Mouse (Mus musculus) thymus, adult 2 months (tissue): ENCODE measurements around the gene Zbtb7a. TPM values are rescaled to one million over a fixed set of nuclear protein-coding genes. Genes with fewer than 3 reads are reported as not detected.

Source experiments
- DNase-seq: peaks from one replicate; pipeline ENCODE4 v3.0.0; 2021
- H3K27ac ChIP-seq: fragments of 200-500 bp; 2 replicates; pipeline ENCODE4 v1.5.1; 2012; ENCODE audit warnings: low read length, control low read depth; ENCODE audit not compliant: control insufficient read depth, insufficient read depth
- H3K27me3 ChIP-seq: fragments of 200-500 bp; 2 replicates; pipeline ENCODE4 v1.6.1; 2012; ENCODE audit warnings: mild to moderate bottlenecking, low read length, moderate library complexity, mixed read lengths; ENCODE audit not compliant: control insufficient read depth, insufficient read depth
- H3K36me3 ChIP-seq: fragments of 200-500 bp; 2 replicates; pipeline ENCODE4 v1.6.1; 2012; ENCODE audit warnings: mild to moderate bottlenecking, low read length, moderate library complexity; ENCODE audit not compliant: control insufficient read depth, insufficient read depth
- H3K4me1 ChIP-seq: fragments of 200-500 bp; replicated peaks from 2 replicates; pipeline ENCODE4 v1.6.1; 2012; ENCODE audit warnings: low read length; ENCODE audit not compliant: control insufficient read depth, insufficient read depth
- H3K4me3 ChIP-seq: fragments of 200-500 bp; 2 replicates; pipeline ENCODE4 v1.5.1; 2012; ENCODE audit warnings: mild to moderate bottlenecking, low read length, control low read depth, moderate library complexity; ENCODE audit not compliant: control insufficient read depth, insufficient read depth
- CTCF ChIP-seq: fragments of 200-500 bp; IDR thresholded peaks from 2 replicates; pipeline ENCODE4 v1.5.1; 2012; ENCODE audit warnings: mild to moderate bottlenecking, control low read depth, low read length, moderate library complexity, borderline replicate concordance; ENCODE audit not compliant: control insufficient read depth, poor library complexity, insufficient read depth; ENCODE audit errors: extremely low read depth
- POLR2A ChIP-seq: fragments of 200-500 bp; IDR thresholded peaks from 2 replicates; pipeline ENCODE4 v1.6.1; 2012; ENCODE audit warnings: mild to moderate bottlenecking, low read length, control low read depth, moderate library complexity; ENCODE audit not compliant: control insufficient read depth, poor library complexity, insufficient read depth; ENCODE audit errors: extremely low read depth
- WGBS: fragments of 180-500 bp; shearing (Covaris S2); methylation state at CpG from one replicate; pipeline ENCODE4 v1.1.7; 2018; 5-methylcytosine and 5-hydroxymethylcytosine counted together
- polyA plus RNA-seq: library from polyadenylated mRNA; depleted of rRNA; stranded (reverse); fragments of >200 nt; gene quantifications from 2 replicates; pipeline ENCODE4 v1.2.3, GENCODE M21; 2012

Zbtb7a gene
- polyA plus RNA-seq, 1 experiment: 66.0 TPM

- no peak for TF ChIP-seq CTCF
- no peak for TF ChIP-seq POLR2A
- Histone ChIP-seq H3K4me1 (no peaks in the 10 kb centered on the region), H3K4me3 (no peak overlapping the region), H3K27ac (no peak overlapping the region), H3K27me3 (no peaks in the 10 kb centered on the region), H3K36me3 (peaks cover 58% of the 10 kb centered on the region)
- 98% methylated on average over 12 of the region's 12 CpGs for WGBS
- no peak for DNase-seq
Measured at GRCm38 (mm10) chr10:81154313-81154712, 19.3 kb downstream of the Zbtb7a start.

GRCm38 (mm10) chr10:81154736-81155135, 19.7 kb downstream of the Zbtb7a start:
- peaks cover 54% of the 10 kb centered on the region for H3K36me3 ChIP-seq
- WGBS: 96% methylated on average over 6 of the region's 6 CpGs

DNA sequence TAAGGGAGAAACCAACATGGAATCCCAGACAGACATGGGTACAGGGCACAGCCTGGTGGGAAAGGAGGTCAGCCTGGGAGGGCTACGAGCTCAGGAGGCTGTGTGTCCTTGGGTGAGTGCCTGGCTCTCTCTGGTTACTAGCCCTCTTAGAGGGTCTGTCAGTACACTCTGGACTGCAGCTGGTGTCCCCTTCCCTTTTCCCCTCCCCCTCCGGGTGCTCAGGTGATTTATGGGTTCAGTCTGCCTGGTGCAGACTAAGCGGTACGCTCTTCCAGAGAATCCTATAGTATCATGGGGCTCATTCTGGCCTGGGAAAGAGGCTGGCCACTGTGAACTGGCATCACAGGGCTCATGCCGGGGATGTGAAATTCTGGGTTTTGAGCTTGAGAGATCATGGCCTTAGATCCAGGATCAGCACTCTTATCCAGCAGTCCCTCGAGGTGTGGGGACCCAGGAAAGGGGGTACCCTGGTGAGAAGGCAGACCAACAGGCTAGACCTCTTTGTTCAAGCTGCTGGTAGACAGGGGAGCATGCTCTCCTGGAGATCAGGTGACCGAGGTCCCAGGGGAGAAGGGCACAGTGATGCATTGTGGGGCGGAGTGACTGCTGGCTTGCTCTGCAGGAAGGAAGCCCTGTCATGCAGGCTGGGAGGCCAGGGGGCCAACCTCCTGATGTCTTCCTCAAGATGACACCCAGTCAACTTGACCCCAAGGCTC, 26.7 kb downstream of the Zbtb7a start:
- no peak for DNase-seq
- TF ChIP-seq CTCF (no peak), POLR2A (no peak)
- no peak overlapping the region for H3K4me3 ChIP-seq
- H3K4me1 ChIP-seq: peaks cover 8% of the 10 kb centered on the region
- no peak overlapping the region for H3K27ac ChIP-seq
- peaks cover 9% of the 10 kb centered on the region for H3K36me3 ChIP-seq
- no peaks in the 10 kb centered on the region for H3K27me3 ChIP-seq
- 86% methylated on average over 8 of the region's 8 CpGs for WGBS

More at GRCm38 (mm10) chr10:81154736-81155135, 19.7 kb downstream of the Zbtb7a start:
- Histone ChIP-seq H3K4me1 (no peaks in the 10 kb centered on the region), H3K27me3 (no peaks in the 10 kb centered on the region), H3K4me3 (no peak overlapping the region), H3K27ac (no peak overlapping the region)
- TF ChIP-seq POLR2A: no peak
- no peak for TF ChIP-seq CTCF
- no peak for DNase-seq

GRCm38 (mm10) chr10:81162318-81162652, 27.3 kb downstream of the Zbtb7a start:
- Histone ChIP-seq H3K4me1 (peaks cover 12% of the 10 kb centered on the region), H3K4me3 (no peak overlapping the region), H3K27ac (no peak overlapping the region), H3K36me3 (peaks cover 4% of the 10 kb centered on the region; the same call in 1 of the 2 replicates), H3K27me3 (no peaks in the 10 kb centered on the region)
- 69% methylated on average over 2 of the region's 2 CpGs for WGBS
- no peak for DNase-seq
- no peak for TF ChIP-seq POLR2A
- no peak for TF ChIP-seq CTCF

DNA sequence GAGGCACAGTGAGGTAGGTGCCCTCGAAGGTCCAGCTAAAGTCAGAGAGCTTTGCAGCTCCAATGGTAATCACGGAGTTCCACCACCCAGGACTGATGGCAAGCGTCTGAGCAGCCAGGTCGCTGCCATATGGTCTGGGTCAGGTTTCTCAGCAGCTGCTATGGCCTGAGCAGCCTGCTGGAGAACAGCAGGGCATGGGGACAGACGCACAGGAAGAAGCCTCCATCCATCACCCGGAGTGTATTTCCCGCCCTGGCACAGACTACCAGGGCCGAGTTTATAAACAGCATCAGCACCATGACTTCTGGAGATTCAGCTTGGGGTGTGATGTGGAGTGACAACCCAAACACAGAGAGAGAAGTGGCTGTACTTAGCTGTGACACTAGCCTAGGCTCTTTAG, 30.1 kb downstream of the Zbtb7a start:
- no peak for TF ChIP-seq CTCF
- no peak for TF ChIP-seq POLR2A
- no peak overlapping the region for H3K4me3 ChIP-seq
- H3K4me1 ChIP-seq: peaks cover 21% of the 10 kb centered on the region
- H3K36me3 ChIP-seq: no peaks in the 10 kb centered on the region
- H3K27me3 ChIP-seq: no peaks in the 10 kb centered on the region
- DNase-seq: no peak
- no peak overlapping the region for H3K27ac ChIP-seq
- WGBS: 95% methylated on average over 8 of the region's 8 CpGs

DNA sequence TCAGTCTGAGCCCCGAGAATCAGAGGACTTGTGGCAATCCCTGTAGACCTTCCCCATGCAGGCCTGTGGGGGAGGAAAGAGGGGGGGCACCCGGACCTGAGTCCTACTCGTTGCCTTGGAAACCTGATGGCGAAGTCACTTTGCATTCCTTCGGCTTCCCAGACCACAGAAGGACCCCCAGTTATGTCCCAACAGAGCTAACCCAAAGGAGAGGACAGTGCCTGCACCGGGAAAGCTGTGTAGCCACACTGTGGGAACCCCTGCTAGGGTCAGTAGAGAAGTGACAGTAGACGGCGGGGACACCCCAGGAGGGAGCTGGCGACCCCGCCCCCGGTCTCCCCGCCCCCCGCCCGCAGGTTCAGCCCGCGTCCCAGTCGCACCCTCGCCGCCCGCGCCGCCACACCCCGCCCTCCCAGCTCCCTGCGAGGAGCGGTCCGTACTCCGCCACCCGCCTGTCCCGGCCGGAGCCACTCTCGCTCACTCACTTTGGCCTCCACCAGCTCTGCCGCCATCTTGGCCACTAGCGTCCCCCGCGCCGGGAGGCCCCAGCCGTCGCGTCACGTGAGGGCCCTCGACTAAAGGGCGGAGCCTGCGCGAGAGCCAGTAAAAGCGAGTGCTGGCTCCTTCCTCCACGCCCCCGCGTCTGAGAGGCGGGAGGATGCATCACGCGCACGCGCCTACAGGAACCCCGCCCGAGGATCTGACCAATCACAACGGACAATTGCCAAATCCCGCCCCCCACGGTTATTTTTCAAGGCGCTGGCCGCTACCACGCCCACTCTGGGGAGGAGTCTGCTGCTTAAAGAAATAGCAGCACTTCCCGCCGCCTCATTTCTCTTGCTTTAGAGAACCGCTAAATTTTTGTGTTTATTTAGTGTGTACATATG, 32.4 kb downstream of the Zbtb7a start, which contains the start of gene Pias4:
Gene Pias4, minus strand, starts transcription at position 724 of the 887 bp plus-strand sequence.
- no peaks in the 10 kb centered on the region for H3K27me3 ChIP-seq
- DNase-seq: peak; percentile 100
- H3K27ac ChIP-seq: peak within 1 kb of the TSS; percentile 88
- peaks cover 15% of the 10 kb centered on the region for H3K4me1 ChIP-seq
- no peaks in the 10 kb centered on the region for H3K36me3 ChIP-seq
- TF ChIP-seq POLR2A (peak; percentile 82), CTCF (peak; percentile 54; the same call in 1 of the 2 replicates)
- WGBS: under 1% methylated on average over 63 of the region's 64 CpGs
- H3K4me3 ChIP-seq: peak within 1 kb of the TSS; percentile 59
